Mouse (Mus musculus) CH12.LX (cell line): ENCODE data around the gene Fcho1.
A peak's percentile ranks its signal among the peaks of the same experiment; 100 is the strongest.

Source experiments
- BHLHE40 ChIP-seq: IDR thresholded peaks from 2 replicates; pipeline ENCODE4 v1.6.1; 2011; ENCODE audit warnings: mild to moderate bottlenecking, low read depth, low read length, improper control_type of control experiment
- CHD2 ChIP-seq: IDR thresholded peaks from 2 replicates; pipeline ENCODE4 v1.6.1; 2011; ENCODE audit warnings: low read length, improper control_type of control experiment
- CTCF ChIP-seq, 2 experiments: IDR thresholded peaks in 1 of 2; conservative IDR thresholded peaks in 1 of 2; 2 replicates each; pipeline ENCODE4 v1.5.1; 2011 to 2012; ENCODE audit warnings: low read depth in 2 of 2, low read length in 2 of 2, improper control_type of control experiment in 1 of 2, inconsistent platforms in 1 of 2, mild to moderate bottlenecking in 1 of 2, moderate library complexity in 1 of 2
- HCFC1 ChIP-seq: IDR thresholded peaks from 2 replicates; pipeline ENCODE4 v1.6.1; 2012; ENCODE audit warnings: low read depth, mild to moderate bottlenecking, inconsistent platforms, low read length, improper control_type of control experiment
- MAX ChIP-seq: IDR thresholded peaks from 2 replicates; pipeline ENCODE4 v1.6.1; 2011; ENCODE audit warnings: low read length, improper control_type of control experiment
- MAZ ChIP-seq: IDR thresholded peaks from 2 replicates; pipeline ENCODE4 v1.6.1; 2012; ENCODE audit warnings: low read depth, mild to moderate bottlenecking, inconsistent platforms, low read length, improper control_type of control experiment, moderate library complexity
- POLR2A ChIP-seq: IDR thresholded peaks from 2 replicates; pipeline ENCODE4 v1.6.1; 2011; ENCODE audit warnings: low read depth, mild to moderate bottlenecking, improper control_type of control experiment, low read length

DNA sequence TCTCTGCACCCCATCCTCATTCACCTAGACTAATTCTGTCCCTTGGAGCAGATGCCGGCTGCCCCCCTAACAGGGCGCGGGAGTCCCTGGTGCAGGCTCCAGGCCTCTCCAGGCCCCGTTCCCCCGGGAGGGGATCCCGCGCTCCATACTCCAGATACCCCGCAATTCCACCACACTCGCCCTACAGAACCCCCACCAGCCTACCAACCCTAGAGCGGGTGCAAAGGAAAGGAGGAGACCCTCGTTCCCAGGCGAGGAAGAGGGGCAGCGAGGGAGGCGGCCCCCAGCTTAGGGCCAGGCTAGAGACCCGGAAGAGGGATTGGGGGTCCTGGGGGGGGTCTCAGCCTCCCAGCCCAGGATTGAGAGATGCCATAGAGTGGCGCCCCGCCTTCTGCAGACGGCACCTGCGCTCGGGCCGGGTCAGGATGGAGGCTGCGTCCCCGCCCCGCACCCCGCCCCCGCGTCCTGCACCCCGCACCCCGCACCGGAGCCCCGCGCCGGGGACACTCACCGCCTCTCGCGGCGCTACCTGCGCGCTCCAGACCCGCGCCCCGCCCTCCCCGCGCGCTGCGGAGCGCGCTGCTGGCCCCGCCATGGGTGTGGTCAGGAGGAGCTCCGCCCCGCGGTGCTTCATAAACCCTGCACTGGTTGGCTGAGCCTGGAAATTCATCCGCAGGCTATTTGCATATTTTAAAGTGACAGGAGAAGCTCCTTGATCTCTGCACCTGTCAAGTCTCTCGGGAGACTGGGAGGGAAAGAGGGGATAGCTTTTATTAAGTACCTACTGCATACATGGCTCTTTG is at the start of gene Fcho1:
- TF ChIP-seq POLR2A (peak; percentile 55; the same call in 1 of the 2 replicates), CTCF (conservative IDR thresholded peaks at IDR 0.05 in 1 of 2, IDR thresholded peaks at IDR 0.05 in 1 of 2; ENCODE audit: low read depth in 2 of 2, low read length in 2 of 2) (no peak), MAZ (0 out of 2 replicates have a peak, but pooled peaks have one; percentile 67), CHD2 (no peak), BHLHE40 (no peak), HCFC1 (no peak), MAX (no peak)
